Mouse (Mus musculus) embryo, embryonic 11 days (tissue): ENCODE data around the gene Fam161a.
A peak's percentile ranks its signal among the peaks of the same experiment; 100 is the strongest.

Experiments used
- DNase-seq: peaks from one replicate; pipeline ENCODE4 v3.0.0-alpha.2; 2015

The Fam161a gene

GRCm38 (mm10) chr11:22991218-22991835 lies 16.0 kb upstream of the Fam161a start:
- DNase-seq, result no peak

- DNase-seq, result no peak
Observed at GRCm38 (mm10) chr11:22994271-22994670, 13.1 kb upstream of the Fam161a start.

- DNase-seq, result no peak
Observed at GRCm38 (mm10) chr11:22995461-22995860, 11.9 kb upstream of the Fam161a start.

- DNase-seq, result no peak
Observed at GRCm38 (mm10) chr11:22998308-22998707, 9.0 kb upstream of the Fam161a start.

GRCm38 (mm10) chr11:23005276-23005675 lies 2.1 kb upstream of the Fam161a start:
- no peak for DNase-seq

GRCm38 (mm10) chr11:23007166-23007480 lies 208 bp upstream of the Fam161a start:
- DNase-seq, result no peak

- DNase-seq, result peak; percentile 93
Observed at GRCm38 (mm10) chr11:23008181-23008823, 971 bp downstream of the Fam161a start.

GRCm38 (mm10) chr11:23008824-23009200 lies 1.5 kb downstream of the Fam161a start:
- DNase-seq, result no peak

GRCm38 (mm10) chr11:23013096-23013495 lies 5.8 kb downstream of the Fam161a start:
- no peak for DNase-seq

GRCm38 (mm10) chr11:23013580-23014294 lies 6.4 kb downstream of the Fam161a start:
- peak; percentile 15 for DNase-seq

- DNase-seq, result no peak
Observed at GRCm38 (mm10) chr11:23014996-23015395, 7.7 kb downstream of the Fam161a start.

GRCm38 (mm10) chr11:23017943-23018342 lies 10.6 kb downstream of the Fam161a start:
- DNase-seq, result no peak

GRCm38 (mm10) chr11:23020116-23020770 lies 12.9 kb downstream of the Fam161a start:
- DNase-seq, result no peak

GRCm38 (mm10) chr11:23020841-23021240 lies 13.5 kb downstream of the Fam161a start:
- DNase-seq, result no peak

- DNase-seq, result no peak
Observed at GRCm38 (mm10) chr11:23023155-23023554, 15.8 kb downstream of the Fam161a start.

GRCm38 (mm10) chr11:23024169-23024568 lies 16.8 kb downstream of the Fam161a start:
- no peak for DNase-seq

- DNase-seq, result no peak
Observed at GRCm38 (mm10) chr11:23028957-23029356, 21.6 kb downstream of the Fam161a start.

- no peak for DNase-seq
Observed at GRCm38 (mm10) chr11:23029399-23029798, 22.1 kb downstream of the Fam161a start.

- no peak for DNase-seq
Observed at GRCm38 (mm10) chr11:23047252-23047651, 39.9 kb downstream of the Fam161a start.

- peak; percentile 35 for DNase-seq
Observed at GRCm38 (mm10) chr11:23047663-23048582, 40.6 kb downstream of the Fam161a start.

- DNase-seq, result no peak
Observed at GRCm38 (mm10) chr11:23049642-23050041, 42.3 kb downstream of the Fam161a start.

- no peak for DNase-seq
Observed at GRCm38 (mm10) chr11:23052353-23052752, 45.0 kb downstream of the Fam161a start.

- no peak for DNase-seq
Observed at GRCm38 (mm10) chr11:23063153-23063552, 55.8 kb downstream of the Fam161a start.
